Mouse (Mus musculus): ENCODE results near the gene Ap1s2.

DNA sequence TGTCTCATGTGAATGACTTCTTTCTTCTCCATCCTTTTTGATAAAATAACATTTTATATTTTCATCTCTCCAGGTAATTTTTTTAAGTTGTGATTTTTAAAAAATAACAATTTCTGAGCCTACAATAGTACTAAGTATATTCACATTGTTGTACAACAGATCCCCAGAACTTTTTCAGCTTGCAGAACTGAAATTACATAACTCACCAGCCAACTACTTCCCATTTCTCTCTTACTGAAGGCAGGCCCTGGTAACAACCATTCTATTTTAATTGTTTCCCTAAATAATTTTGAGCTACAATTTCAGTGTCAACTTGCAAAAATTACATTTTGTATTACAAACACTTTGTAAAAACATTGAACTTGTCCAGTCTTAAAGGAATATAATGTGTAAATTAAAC lies 20.7 kb downstream of the Ap1s2 start:
- TF ChIP-seq GATA1 (IDR thresholded peaks at IDR 0.05; ENCODE audit: borderline replicate concordance, low read length) (no peak), FLI1 (IDR thresholded peaks at IDR 0.05; ENCODE audit: low read length) (no peak)
